Mouse (Mus musculus): ENCODE data around the gene Slc16a9.

- TF ChIP-seq CTCF (IDR thresholded peaks at IDR 0.05; ENCODE audit: control insufficient read depth, insufficient read depth, low read length) = no peak
- no peak for TF ChIP-seq POLR2A (IDR thresholded peaks at IDR 0.05; ENCODE audit: borderline replicate concordance, control insufficient read depth, low read depth, low read length)
Observed at GRCm38 (mm10) chr10:70266501-70266900, 21.6 kb downstream of the Slc16a9 start.
